In the genomic region with DNA sequence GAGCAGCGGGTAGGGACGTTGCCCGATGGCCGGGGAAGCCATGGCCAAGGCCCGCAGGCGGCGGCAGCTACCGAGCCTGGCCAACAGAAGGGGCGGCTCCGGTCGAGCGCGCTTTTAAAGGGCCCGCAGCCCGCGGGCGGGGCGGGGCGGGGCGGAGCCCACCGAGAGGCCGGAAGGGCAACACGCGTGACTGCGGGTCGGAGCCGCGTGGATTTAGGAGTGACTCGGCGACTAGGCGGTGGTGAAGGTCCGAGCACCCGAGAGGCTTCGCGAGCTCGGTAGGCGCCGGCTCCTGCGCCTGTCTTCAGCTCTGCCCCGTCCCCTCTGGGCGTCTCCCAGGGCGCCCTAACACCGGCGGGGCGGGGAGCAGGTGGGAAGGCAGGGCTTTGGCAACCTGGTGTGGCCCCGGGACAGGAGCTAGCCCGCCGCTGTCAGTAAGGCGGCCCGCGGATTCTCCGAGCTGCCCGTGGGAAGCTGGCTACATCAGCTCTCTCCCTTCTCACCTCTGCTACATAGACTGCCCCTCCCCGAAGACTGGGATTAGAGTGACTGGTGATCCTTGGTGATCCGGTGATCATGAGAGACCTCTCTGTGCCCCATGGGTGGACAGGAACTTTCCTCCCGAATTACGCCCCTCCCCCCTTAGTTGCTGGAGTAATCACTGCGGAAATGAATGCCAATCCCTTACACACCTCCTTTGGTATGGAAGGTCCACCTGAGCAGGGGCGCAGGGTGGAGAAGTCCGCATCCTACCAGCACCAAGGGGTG, we compare ENCODE assay signal across 8 mouse cellular contexts. TPM values are rescaled to one million over a fixed set of nuclear protein-coding genes. Genes with fewer than 3 reads are reported as not detected.
DNase-seq lines count a peak whose midpoint lies in the region; ATAC-seq and TF ChIP-seq lines count a peak whose summit lies in the region.

A gene (minus strand): TSS at position 170 of the 768 bp plus-strand sequence.

- peak; percentile 57 for DNase-seq in ZHBTc4 (ENCODE audit: low read depth, low spot score)
- peak; percentile 71 for DNase-seq in gastrocnemius, postnatal 14 days
- DNase-seq in left cerebral cortex, postnatal 14 days (ENCODE audit: low spot score in 2 of 2) = peak; percentile 38 to 62
- DNase-seq in right cerebral cortex, postnatal 14 days = peak; percentile 65
- DNase-seq in yolk sac, embryonic 10.5 days (ENCODE audit: low spot score) = peak; percentile 64

- peaks cover 1% of the 10 kb centered on the region; the same call in 1 of the 2 replicates for H3K4me1 ChIP-seq in cortical plate, adult 2 months (ENCODE audit: control insufficient read depth, insufficient read depth, low read length)

- intact Hi-C loops in gastrocnemius, postnatal 14 days (cut with DNase I; ENCODE audit: low total_unique reads) = loop anchor here (5.0 kb wide), 1 partner anchor 63 kb away; no protein-coding TSS in a partner anchor
- intact Hi-C loops in left cerebral cortex, postnatal 14 days (cut with DNase I) = loop anchor here (5.0 kb wide), 2 partner anchors 38 to 128 kb away; no protein-coding TSS in a partner anchor

- peak within 1 kb of the TSS; percentile 34 for H3K4me3 ChIP-seq in cortical plate, adult 2 months (ENCODE audit: insufficient read depth, low read length)

- peak; percentile 36 for ATAC-seq in inflammation-experienced regulatory T-cells, adult 6 months
- peak; percentile 27 for ATAC-seq in megakaryocyte progenitor cell, adult 5-6 weeks (replicated peaks; ENCODE audit: poor library complexity)

- TF ChIP-seq POLR2A in cortical plate, adult 2 months (IDR thresholded peaks at IDR 0.05; ENCODE audit: extremely low read depth, insufficient read depth, low read length) = peak; percentile 40; the same call in 1 of the 2 replicates

- no peak for TF ChIP-seq CTCF in cortical plate, adult 2 months (IDR thresholded peaks at IDR 0.05; ENCODE audit: extremely low read depth, insufficient read depth, low read length)

- H3K27ac ChIP-seq in cortical plate, adult 2 months (ENCODE audit: insufficient read depth, low read length) = peak within 1 kb of the TSS; percentile 44; the same call in 1 of the 2 replicates

RNA-seq across cellular contexts. Expression of the gene that starts here (rescaled TPM):
- polyA plus RNA-seq in cortical plate, adult 2 months (2012; rRNA removed) = 14.7 TPM in 2 replicates
- 1 to 10 TPM; 1.8 TPM for total RNA-seq in gastrocnemius, postnatal 14 days (2021)
- polyA plus RNA-seq in inflammation-experienced regulatory T-cells, adult 6 months (2017; shearing (Covaris generic)) = 100 to 1,000 TPM; 267 to 383 (median 370) TPM
- 10 to 100 TPM; 25.1 to 25.8 TPM for total RNA-seq in left cerebral cortex, postnatal 14 days (2021)
- total RNA-seq in megakaryocyte progenitor cell, adult 5-6 weeks (2015) = 46.0 and 48.9 TPM in 2 replicates
- total RNA-seq in megakaryocyte progenitor cell, adult 5-6 weeks (2017) = 45.1 and 47.6 TPM in 2 replicates

Comparison
In these comparisons a context has a peak if more than half of its experiments do, and no peak if none do; other contexts are left out.
1. Peak in every context shown above with its lines: DNase-seq, ATAC-seq, H3K4me3 ChIP-seq and H3K27ac ChIP-seq.
2. RNA of the gene that starts here (total RNA-seq): 45.1 to 48.9 TPM in megakaryocyte progenitor cell, adult 5-6 weeks and 25.1 to 25.8 TPM in left cerebral cortex, postnatal 14 days; 1.8 TPM in gastrocnemius, postnatal 14 days; every median in the first group is over 4 times any median in the second.
3. RNA of the gene that starts here (polyA plus RNA-seq): 267 to 383 TPM in inflammation-experienced regulatory T-cells, adult 6 months; 14.7 TPM in cortical plate, adult 2 months; every median in the first group is over 10 times any median in the second.